Mouse (Mus musculus) erythroblast, embryonic 14.5 days (primary cell): ENCODE measurements around the gene Trmt13.

Experiments used
- GATA1 ChIP-seq: IDR thresholded peaks from 2 replicates; pipeline ENCODE4 v1.6.1; 2012; ENCODE audit warnings: low read length, inconsistent platforms, mixed read lengths
- TAL1 ChIP-seq: IDR thresholded peaks from 3 replicates; pipeline ENCODE4 v1.6.1; 2012; ENCODE audit warnings: low read length, inconsistent platforms, mixed read lengths

DNA sequence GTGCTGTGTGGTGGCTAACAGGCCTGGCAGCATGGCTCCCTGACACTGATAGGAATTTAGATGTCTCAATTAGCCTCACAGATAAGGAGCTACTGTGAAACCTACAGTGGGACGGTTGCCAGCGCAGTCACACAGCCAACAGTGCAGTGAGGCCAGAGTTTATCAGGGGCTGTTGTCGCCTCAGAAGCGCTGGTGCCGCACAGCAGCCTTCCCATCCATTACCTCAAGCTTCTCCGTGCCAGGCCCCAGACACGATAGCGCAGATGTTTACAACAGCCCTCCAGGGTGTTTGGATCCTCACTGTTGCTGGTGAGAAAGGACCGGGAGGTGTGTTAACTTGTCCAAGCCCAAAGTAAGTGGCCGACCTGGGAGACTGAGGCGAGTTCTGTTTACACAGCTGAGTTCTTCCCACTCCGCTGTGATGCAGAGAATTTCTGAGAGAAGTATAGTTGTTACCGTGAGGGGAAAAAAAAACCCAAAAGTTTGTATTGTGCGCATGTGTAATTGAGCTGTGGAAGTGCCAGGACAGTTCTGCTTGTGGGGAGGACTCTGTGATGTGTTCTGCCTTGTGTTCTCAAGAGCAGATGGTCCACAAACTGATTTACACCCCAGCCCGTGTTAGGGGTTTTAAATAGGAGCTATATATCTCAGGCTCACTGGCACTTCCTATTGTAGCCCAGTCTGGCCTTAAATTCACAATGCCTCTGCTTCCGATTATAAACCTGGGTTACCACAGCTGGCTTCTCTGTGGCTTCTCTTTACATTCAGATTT lies 77.8 kb downstream of the Trmt13 start:
- TF ChIP-seq GATA1 (no peak), TAL1 (no peak)
